10 mouse cellular contexts compared by ENCODE assay signal in genomic region chr6:86028150-86028549, GRCm38 (mm10). TPM values are rescaled to one million over a fixed set of nuclear protein-coding genes. Genes with fewer than 3 reads are reported as not detected.
A peak's percentile ranks its signal among the peaks of the same experiment; 100 is the strongest.
DNase-seq lines count a peak whose midpoint lies in the region; ATAC-seq and TF ChIP-seq lines count a peak whose summit lies in the region.
"Had no signal": no experiment of that assay in that cellular context is flagged by ENCODE, and none has a peak within 500 bp of the region (broad histone marks: within the 10 kb centered on the region; RNA-seq: fewer than 3 reads in every experiment).

No protein-coding gene starts in this region.

- intact Hi-C loops in heart, adult 2 months (cut with DNase I): no loop called here

- TF ChIP-seq CTCF in heart, adult 2 months (IDR thresholded peaks at IDR 0.05): no peak
- TF ChIP-seq CTCF in lung, postnatal 0 days (IDR thresholded peaks at IDR 0.05): no peak
- TF ChIP-seq CTCF in stomach, postnatal 0 days (IDR thresholded peaks at IDR 0.05; ENCODE audit: low read depth): no peak

- H3K27me3 ChIP-seq in heart, adult 2 months (ENCODE audit: control insufficient read depth, insufficient read depth, low read length): no peaks in the 10 kb centered on the region
- H3K27me3 ChIP-seq in lung, postnatal 0 days (replicated peaks; ENCODE audit: insufficient read depth, low read length): 0 out of 2 replicates have a peak, but pooled peaks cover 13% of the 10 kb centered on the region
- H3K27me3 ChIP-seq in liver, embryonic 13.5 days: peaks cover 83% of the 10 kb centered on the region
- peaks cover 8% of the 10 kb centered on the region; the same call in 1 of the 2 replicates for H3K27me3 ChIP-seq in stomach, postnatal 0 days (ENCODE audit: control insufficient read depth, insufficient read depth, low read length)

- H3K4me3 ChIP-seq in heart, adult 2 months: no peak overlapping the region
- no peak overlapping the region; the same call in 1 of the 2 replicates for H3K4me3 ChIP-seq in lung, postnatal 0 days (ENCODE audit: low read depth, low read length)
- no peak overlapping the region for H3K4me3 ChIP-seq in liver, embryonic 13.5 days (replicated peaks)
- no peak overlapping the region; the same call in 1 of the 2 replicates for H3K4me3 ChIP-seq in stomach, postnatal 0 days (ENCODE audit: low read depth, low read length)

- no peak for TF ChIP-seq EP300 in heart, adult 2 months (IDR thresholded peaks at IDR 0.05; ENCODE audit: insufficient read depth, low read depth, low read length)
- no peak for TF ChIP-seq EP300 in lung, postnatal 0 days (IDR thresholded peaks at IDR 0.05)
- TF ChIP-seq EP300 in stomach, postnatal 0 days (optimal IDR thresholded peaks at IDR 0.05): no peak

- peak overlapping the region; percentile 68 for H3K4me2 ChIP-seq in lung, postnatal 0 days (replicated peaks; ENCODE audit: low read depth, low read length)
- H3K4me2 ChIP-seq in liver, embryonic 13.5 days: peak overlapping the region; percentile 54; the same call in 1 of the 2 replicates
- peak overlapping the region; percentile 68 for H3K4me2 ChIP-seq in stomach, postnatal 0 days (replicated peaks; ENCODE audit: low read depth)

- no peak for ATAC-seq in lung, postnatal 0 days
- ATAC-seq in liver, embryonic 13.5 days (ENCODE audit: low read depth): no peak
- ATAC-seq in stomach, postnatal 0 days (ENCODE audit: low FRiP score, low TSS enrichment): no peak

- H3K36me3 ChIP-seq in heart, adult 2 months (ENCODE audit: control insufficient read depth, insufficient read depth, low read length): no peaks in the 10 kb centered on the region
- H3K36me3 ChIP-seq in lung, postnatal 0 days (ENCODE audit: insufficient read depth, low read length): no peaks in the 10 kb centered on the region
- no peaks in the 10 kb centered on the region for H3K36me3 ChIP-seq in liver, embryonic 13.5 days
- no peaks in the 10 kb centered on the region for H3K36me3 ChIP-seq in stomach, postnatal 0 days (ENCODE audit: control insufficient read depth, insufficient read depth, low read length)

- 52% methylated on average over 2 of the region's 2 CpGs for WGBS in heart, adult 2 months
- WGBS in lung, postnatal 0 days: 71% methylated on average over 2 of the region's 2 CpGs
- WGBS in liver, embryonic 13.5 days (ENCODE audit: insufficient replicate concordance): 62% methylated on average over 2 of the region's 2 CpGs
- 70% methylated on average over 2 of the region's 2 CpGs for WGBS in stomach, postnatal 0 days

- H3K79me2 ChIP-seq in heart, adult 2 months (replicated peaks; ENCODE audit: control insufficient read depth, insufficient read depth, low read length): no peaks in the 10 kb centered on the region

- no peaks in the 10 kb centered on the region for H3K4me1 ChIP-seq in heart, adult 2 months (ENCODE audit: control insufficient read depth, insufficient read depth, low read length)
- H3K4me1 ChIP-seq in lung, postnatal 0 days (ENCODE audit: insufficient read depth, low read depth, low read length): 0 out of 2 replicates have a peak, but pooled peaks cover 6% of the 10 kb centered on the region
- 0 out of 2 replicates have a peak, but pooled peaks cover 5% of the 10 kb centered on the region for H3K4me1 ChIP-seq in liver, embryonic 13.5 days (replicated peaks)
- H3K4me1 ChIP-seq in stomach, postnatal 0 days (replicated peaks; ENCODE audit: control insufficient read depth, insufficient read depth): 0 out of 2 replicates have a peak, but pooled peaks cover 3% of the 10 kb centered on the region

- no peak overlapping the region for H3K9ac ChIP-seq in heart, adult 2 months (ENCODE audit: low read depth, low read length)
- no peak overlapping the region for H3K9ac ChIP-seq in lung, postnatal 0 days (replicated peaks; ENCODE audit: low read depth)
- no peak overlapping the region for H3K9ac ChIP-seq in liver, embryonic 13.5 days
- no peak overlapping the region for H3K9ac ChIP-seq in stomach, postnatal 0 days (ENCODE audit: low read length)

- no peak overlapping the region for H3K27ac ChIP-seq in heart, adult 2 months
- H3K27ac ChIP-seq in lung, postnatal 0 days (ENCODE audit: low read length): no peak overlapping the region
- H3K27ac ChIP-seq in liver, embryonic 13.5 days: no peak overlapping the region
- no peak overlapping the region for H3K27ac ChIP-seq in stomach, postnatal 0 days (replicated peaks)

- H3K9me3 ChIP-seq in lung, postnatal 0 days (ENCODE audit: low read length): no peaks in the 10 kb centered on the region
- no peaks in the 10 kb centered on the region for H3K9me3 ChIP-seq in liver, embryonic 13.5 days (replicated peaks)
- H3K9me3 ChIP-seq in stomach, postnatal 0 days (ENCODE audit: control insufficient read depth, low read length): no peaks in the 10 kb centered on the region

- TF ChIP-seq POLR2A in heart, adult 2 months (IDR thresholded peaks at IDR 0.05; ENCODE audit: insufficient read depth, low read depth, low read length): no peak

- peak; percentile 75 for DNase-seq in heart, adult 11 months
- no peak for DNase-seq in heart, adult 2 months
- no peak for DNase-seq in lung, postnatal 0 days (ENCODE audit: low spot score)
- DNase-seq in lung, postnatal 4 days: no peak
- no peak for DNase-seq in liver, embryonic 13.5 days
- DNase-seq in stomach, postnatal 0 days (ENCODE audit: low spot score): no peak
- DNase-seq in layer of hippocampus, postnatal 10 days (ENCODE audit: low spot score in 2 of 2): no peak
- DNase-seq in layer of hippocampus, postnatal 14 days (ENCODE audit: low spot score in 2 of 2): no peak

RNA-seq across cellular contexts. Expression of gene Add2, which starts 0.3 kb away (rescaled TPM):
- total RNA-seq in heart, adult 2 months (2021): under 1 TPM; 0.16 to 0.39 TPM
- 0.25 and 0.47 TPM in 2 replicates for polyA plus RNA-seq in heart, adult 2 months (2012; rRNA removed)
- polyA plus RNA-seq in lung, postnatal 0 days (2015; fragmentation: Nextera tagmentation; extraction: Ambion mirVana): 0.40 and 0.84 TPM in 2 replicates
- polyA plus RNA-seq in liver, embryonic 13.5 days (2015; fragmentation: Nextera tagmentation; extraction: Ambion mirVana): 93.3 and 96.2 TPM in 2 replicates
- polyA plus RNA-seq in stomach, postnatal 0 days (2015; fragmentation: Nextera tagmentation; extraction: Ambion mirVana): 1.6 and 2.1 TPM in 2 replicates
- total RNA-seq in layer of hippocampus, postnatal 10 days (2021): 100 to 1,000 TPM; 197 to 202 TPM
- 100 to 1,000 TPM; 241 to 253 TPM for total RNA-seq in layer of hippocampus, postnatal 14 days (2021)
- total RNA-seq: gastrocnemius, adult 18-20 months had no signal
- polyA plus RNA-seq: liver, adult 2 months had no signal

RNA-seq across cellular contexts. Expression of gene Figla, which starts 12.2 kb away (rescaled TPM):
- not detected for total RNA-seq in heart, adult 2 months (2021)
- polyA plus RNA-seq in heart, adult 2 months (2012; rRNA removed): not detected in 2 replicates
- not detected in 2 replicates for polyA plus RNA-seq in lung, postnatal 0 days (2015; fragmentation: Nextera tagmentation; extraction: Ambion mirVana)
- polyA plus RNA-seq in liver, embryonic 13.5 days (2015; fragmentation: Nextera tagmentation; extraction: Ambion mirVana): not detected in 2 replicates
- not detected in 2 replicates for polyA plus RNA-seq in stomach, postnatal 0 days (2015; fragmentation: Nextera tagmentation; extraction: Ambion mirVana)
- total RNA-seq in layer of hippocampus, postnatal 10 days (2021): not detected
- total RNA-seq in layer of hippocampus, postnatal 14 days (2021): not detected
- total RNA-seq: gastrocnemius, adult 18-20 months; liver, adult 2 months had no signal
- polyA plus RNA-seq: liver, adult 2 months had no signal

Comparison
In these comparisons a context has a peak if more than half of its experiments do, and no peak if none do; other contexts are left out.
1. RNA of gene Add2, which starts 0.3 kb away (polyA plus RNA-seq): 93.3 to 96.2 TPM in liver, embryonic 13.5 days; 1.6 to 2.1 TPM in stomach, postnatal 0 days, 0.40 to 0.84 TPM in lung, postnatal 0 days and 0.25 to 0.47 TPM in heart, adult 2 months; every median in the first group is over 10 times any median in the second.
2. Peak in every context shown above with its lines, with median percentiles within 50 percentile points of each other: H3K4me2 ChIP-seq.